Mouse (Mus musculus) megakaryocyte-erythroid progenitor cell, adult 5-6 weeks (primary cell): ENCODE measurements around the gene Vwa1. TPM values are rescaled to one million over a fixed set of nuclear protein-coding genes. Genes with fewer than 3 reads are reported as not detected.
A peak's percentile ranks its signal among the peaks of the same experiment; 100 is the strongest.
"Not testable (repeated sequence)": the region's sequence is repeated elsewhere in the genome, so short reads cannot be mapped to it uniquely, and the experiment has no call there.

Experiments
- ATAC-seq: replicated peaks from 2 replicates; pipeline ENCODE4 v1.8.0; 2016; ENCODE audit warnings: mild to moderate bottlenecking, inconsistent platforms; ENCODE audit not compliant: severe bottlenecking, poor library complexity, low FRiP score, low TSS enrichment
- total RNA-seq, 2 experiments: library from RNA; stranded (forward) in 1 of 2; stranded (reverse) in 1 of 2; fragments of 200-1000, 215-1000 nt in 1 of 2; fragments of >200 nt in 1 of 2; fragmentation: Nextera tagmentation in 1 of 2; gene quantifications; 2 replicates each; pipeline ENCODE4 v1.2.3; 2014 to 2017

Gene Vwa1
- total RNA-seq (2014; fragmentation: Nextera tagmentation) = not detected in 2 replicates
- 0.08 and 0.19 TPM in 2 replicates for total RNA-seq (2017)

DNA sequence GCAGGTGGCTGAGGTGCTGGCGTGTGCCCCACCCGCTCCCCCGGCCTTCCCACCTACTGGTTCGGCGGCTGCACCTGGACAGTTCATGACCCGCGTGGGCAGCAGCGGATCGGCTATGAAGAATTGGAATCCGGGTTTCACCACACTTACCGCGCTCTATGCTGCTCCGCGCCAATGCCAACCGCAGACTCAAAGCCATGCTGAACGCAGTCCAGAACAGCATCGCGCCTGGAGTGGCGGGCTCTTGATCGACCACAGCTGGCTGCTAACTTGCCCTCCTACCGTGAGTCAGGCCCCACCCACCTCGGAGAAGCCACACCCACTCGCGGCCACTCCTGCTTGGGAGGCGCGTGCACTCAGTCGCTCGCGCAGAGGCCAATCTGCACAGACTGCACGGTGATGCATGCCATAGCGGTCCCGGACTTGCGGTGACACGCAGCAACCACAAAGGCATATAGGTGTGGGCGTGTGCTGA, at the start of gene Vwa1:
Gene Vwa1 (minus strand): TSS at position 419 of the 475 bp plus-strand sequence.
- ATAC-seq = peak; percentile 83

DNA sequence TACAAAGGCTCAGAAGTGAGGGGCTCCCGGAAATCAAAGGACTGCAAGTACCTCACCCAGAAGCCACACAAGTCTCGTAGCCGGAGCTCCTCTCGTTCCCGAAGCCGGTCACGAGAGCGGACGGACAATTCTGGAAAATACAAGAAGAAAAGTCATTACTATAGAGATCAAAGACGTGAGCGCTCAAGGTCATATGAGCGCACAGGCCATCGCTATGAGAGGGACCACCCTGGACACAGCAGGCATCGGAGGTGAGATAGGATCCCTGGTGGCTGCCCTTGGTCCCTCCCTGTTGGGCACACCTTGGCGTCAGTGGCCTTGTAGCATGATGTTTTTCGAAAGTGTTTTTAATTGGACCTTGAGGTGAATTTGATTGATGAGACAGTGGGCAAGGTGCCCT, 48.9 kb upstream of the Vwa1 start:
- no peak for ATAC-seq

DNA sequence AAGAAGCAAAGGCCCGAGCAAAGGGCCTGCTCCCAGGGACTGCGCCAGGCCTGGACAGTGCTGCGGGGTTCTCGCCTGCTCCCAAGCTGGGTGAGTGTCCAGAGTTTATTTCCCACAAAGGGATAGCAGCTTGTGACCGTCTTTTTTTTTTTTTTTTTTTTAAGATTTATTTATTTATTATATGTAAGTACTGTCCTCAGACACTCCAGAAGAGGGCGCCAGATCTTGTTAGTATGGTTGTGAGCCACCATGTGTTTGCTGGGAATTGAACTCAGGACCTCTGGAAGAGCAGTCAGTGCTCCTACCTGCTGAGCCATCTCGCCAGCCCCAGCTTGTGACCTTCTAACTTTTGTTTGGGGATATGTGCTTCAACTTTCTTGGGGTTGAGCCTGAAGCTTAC, 46.5 kb upstream of the Vwa1 start:
- ATAC-seq = no peak

DNA sequence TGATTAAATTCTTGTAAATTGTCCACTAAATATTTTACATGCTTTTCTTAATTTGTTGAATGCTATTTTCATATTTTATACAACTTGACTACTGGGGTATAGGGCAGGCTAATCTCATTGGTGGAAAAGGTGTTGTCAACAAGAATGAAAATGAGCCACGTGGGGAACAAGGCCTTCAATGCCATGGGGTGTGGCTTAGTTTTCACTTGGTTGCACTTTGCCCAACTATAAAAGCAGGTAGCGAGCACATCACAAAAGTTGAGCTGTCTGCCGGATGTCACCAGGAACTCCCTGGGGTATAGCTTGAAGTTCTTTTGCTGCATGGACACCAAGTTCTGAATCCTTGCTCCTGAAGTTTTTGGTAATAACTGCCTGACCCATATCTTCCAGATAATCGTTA, 43.0 kb upstream of the Vwa1 start:
- ATAC-seq = no peak

- no peak for ATAC-seq
Observed at GRCm38 (mm10) chr4:155812665-155813181, 38.2 kb upstream of the Vwa1 start.

DNA sequence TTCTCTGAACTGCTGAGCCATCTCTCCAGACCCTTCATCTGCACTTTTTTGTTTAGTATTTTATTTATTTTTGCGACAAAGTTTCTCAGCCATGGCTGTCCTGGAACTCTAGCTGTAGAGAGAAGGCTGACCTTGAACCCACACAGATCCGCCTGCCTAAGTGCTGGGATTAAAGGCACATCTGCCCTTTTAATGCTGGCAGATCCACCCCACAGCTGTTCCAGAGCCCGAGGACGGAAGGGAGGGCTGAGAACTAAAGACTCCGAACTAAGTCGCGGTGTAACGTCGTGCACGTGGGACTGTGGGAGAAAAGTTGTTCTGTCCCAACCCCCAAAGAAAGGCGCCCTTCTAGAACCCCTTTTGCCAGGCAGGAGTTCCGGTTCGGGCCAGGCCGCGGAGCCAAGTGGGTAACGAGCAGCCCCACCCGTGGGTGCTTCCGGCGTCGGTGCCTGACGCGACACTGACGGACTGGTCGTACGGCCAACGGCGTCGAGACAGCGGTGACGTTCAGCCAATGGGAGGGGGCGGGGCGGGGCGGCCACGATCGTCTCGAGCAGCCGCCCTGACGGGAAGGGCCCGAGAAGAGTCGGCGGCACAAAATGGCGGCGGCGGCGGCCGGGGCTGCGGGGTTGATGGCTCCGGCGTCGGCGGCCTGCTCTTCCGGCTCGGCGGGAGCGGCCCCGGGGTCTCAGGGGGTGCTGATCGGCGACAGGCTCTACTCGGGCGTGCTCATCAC, 37.6 kb upstream of the Vwa1 start, which contains the start of gene Ccnl2:
Gene Ccnl2 (plus strand): TSS at position 561 of the 736 bp plus-strand sequence.
- peak; percentile 98 for ATAC-seq

DNA sequence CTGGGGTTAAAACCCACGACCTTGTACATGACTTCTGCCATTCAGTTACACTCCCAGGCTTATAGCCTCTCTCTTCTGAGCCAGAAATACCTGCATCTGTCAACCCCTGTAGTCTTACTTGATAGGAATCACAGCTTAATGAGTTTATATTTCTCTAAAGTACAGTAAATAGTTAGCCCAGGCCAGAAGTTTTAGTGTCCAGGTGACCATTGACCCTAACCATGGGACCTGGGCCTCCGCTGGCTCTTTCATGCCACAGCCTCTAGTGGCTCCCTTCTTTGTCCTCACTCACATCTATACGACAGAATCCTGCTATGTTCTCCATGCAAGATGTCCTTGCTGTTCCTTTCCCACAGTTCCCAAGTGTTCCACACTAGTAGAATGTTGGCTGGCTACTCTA, 33.3 kb upstream of the Vwa1 start:
- no peak for ATAC-seq

DNA sequence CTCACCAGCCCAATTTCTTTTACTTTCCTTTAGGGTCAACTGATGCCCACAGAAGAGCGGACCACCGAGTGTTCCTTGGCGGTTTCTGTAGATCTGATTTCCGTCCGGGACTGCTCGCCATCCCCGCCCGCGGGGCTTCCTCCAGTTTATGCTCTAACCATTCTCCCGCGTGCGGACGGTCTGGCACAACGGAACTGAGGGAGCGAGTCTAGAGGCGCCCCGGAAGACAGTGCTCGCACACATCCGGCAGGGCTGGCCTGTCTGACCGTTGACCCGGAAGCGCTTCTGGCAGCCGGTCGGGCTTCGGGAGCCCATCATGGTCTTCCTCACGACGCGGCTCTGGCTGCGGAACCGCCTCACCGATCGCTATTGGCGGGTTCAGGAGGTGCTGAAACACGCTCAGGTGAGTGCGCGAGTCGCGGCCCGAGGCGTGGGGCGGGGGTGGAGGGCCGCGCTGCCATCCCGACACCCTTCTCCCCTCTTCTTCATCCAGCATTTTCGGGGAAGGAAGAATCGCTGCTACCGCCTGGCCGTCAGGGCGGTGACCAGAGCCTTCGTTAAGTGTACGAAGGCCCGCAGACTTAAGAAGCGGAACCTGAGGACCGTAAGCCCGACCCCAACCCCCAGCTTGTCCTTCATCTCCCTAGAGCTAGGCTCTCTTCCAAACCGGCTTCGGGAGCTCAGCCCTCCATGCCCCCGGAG, 29.0 kb upstream of the Vwa1 start:
- ATAC-seq = peak; percentile 95

GRCm38 (mm10) chr4:155802741-155803339, 28.3 kb upstream of the Vwa1 start, which contains the start of gene Mrpl20:
Gene Mrpl20, plus strand, starts transcription at chr4:155802878.
- peak; percentile 67 for ATAC-seq

DNA sequence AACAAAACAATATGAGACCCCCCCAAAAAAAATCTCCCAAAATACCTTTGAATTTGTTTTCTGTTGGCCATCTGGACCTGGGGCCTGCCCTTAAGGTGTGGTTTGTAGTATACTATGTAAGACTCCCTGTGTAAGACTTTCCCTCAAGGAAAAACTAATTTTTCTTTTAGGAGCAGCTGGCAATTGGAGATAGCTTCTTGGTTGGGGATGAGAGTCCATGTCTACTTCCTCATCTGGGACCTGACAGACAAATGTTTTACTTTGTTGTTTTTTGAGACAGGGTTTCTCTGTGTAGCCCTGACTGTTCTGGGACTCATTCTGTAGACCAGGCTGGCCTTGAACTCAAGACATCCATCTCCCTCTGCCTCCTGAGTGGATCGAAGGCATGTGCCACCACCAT, 27.6 kb upstream of the Vwa1 start:
- no peak for ATAC-seq

DNA sequence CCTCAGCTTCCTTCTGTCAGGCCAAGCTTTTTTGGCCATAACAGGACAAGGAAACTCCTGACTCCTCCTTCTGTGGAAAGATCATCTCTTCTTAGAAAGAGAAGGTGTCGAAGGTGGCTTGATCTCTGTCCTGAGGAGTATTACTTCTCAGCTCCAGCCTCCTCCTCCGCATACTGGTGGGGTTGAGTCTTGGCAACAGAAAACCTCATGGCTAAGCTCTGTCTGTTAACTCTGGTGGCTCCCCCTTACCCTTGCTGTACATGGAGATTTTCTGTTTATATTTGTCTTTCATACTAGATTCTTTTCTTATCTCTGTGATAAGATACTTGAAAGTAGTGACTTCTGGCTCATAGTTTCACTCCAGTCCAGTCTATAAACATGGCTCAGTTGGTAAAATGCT, 19.2 kb upstream of the Vwa1 start:
- ATAC-seq = no peak

GRCm38 (mm10) chr4:155791240-155791933, 16.9 kb upstream of the Vwa1 start:
- no peak for ATAC-seq

DNA sequence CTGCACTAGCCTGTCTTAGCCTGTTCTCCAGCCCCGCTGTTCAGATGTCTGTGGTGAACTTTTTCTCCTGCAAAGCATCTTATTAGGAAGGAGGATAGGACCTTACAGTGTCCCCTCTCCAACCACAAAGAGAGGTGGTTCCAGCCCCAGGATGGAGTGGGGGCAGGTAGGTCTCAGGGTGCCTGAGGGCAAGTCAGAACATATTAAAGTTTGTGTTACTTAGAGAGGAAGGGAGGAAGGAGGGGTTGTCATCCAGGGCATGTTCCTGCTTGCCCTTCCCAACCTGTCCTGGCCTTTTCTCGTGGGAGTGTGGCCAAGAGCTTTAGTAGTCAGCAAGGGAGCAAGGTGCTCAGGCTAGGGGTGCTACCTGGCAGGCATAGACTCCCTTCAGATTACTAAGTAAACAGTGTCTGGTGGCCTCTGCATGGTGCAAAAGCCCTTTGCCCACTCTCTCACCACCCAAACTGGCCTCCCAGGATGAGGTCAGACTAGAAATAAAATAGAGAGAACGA, 16.2 kb upstream of the Vwa1 start:
- ATAC-seq = no peak

- ATAC-seq = no peak
Observed at GRCm38 (mm10) chr4:155790021-155790489, 15.6 kb upstream of the Vwa1 start, which contains the start of gene Ankrd65. Gene Ankrd65, plus strand, starts transcription at chr4:155790439.

GRCm38 (mm10) chr4:155788833-155789232, 14.3 kb upstream of the Vwa1 start:
- ATAC-seq = not testable (repeated sequence)

GRCm38 (mm10) chr4:155788300-155788699, 13.8 kb upstream of the Vwa1 start:
- peak; percentile 76 for ATAC-seq

- peak; percentile 39; the same call in 1 of the 2 replicates for ATAC-seq
Observed at GRCm38 (mm10) chr4:155785819-155786218, 11.3 kb upstream of the Vwa1 start, which contains the start of gene Tmem88b. Gene Tmem88b, minus strand, starts transcription at chr4:155785874.

DNA sequence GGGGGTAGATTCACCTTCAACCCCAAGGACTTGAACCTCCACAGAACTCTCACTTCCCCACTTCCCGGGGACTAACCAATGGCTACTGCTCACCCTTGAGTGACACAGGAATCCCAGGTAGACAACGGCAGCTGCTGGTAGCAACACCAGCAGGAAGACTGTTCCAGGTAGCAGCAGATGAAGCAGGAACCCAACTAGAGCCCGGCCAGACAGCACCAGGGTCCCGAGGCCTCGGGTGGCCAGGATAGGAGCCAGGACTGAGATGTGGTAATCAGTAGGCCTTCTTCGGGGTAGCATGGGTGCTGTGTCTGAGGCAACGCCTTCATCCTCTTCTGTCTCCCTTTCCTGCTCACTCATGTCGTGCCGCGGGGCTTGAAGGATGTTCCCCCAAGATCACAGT, 10.7 kb upstream of the Vwa1 start:
- ATAC-seq = no peak
